Mouse (Mus musculus) MEL (cell line): ENCODE data around the gene Zfp385b.

ENCODE experiments used
- CTCF ChIP-seq, 3 experiments: IDR thresholded peaks in 2 of 3; conservative IDR thresholded peaks in 1 of 3; 2 replicates each; pipeline ENCODE4 v1.5.1; 2011 to 2012; ENCODE audit warnings: low read length in 3 of 3, low read depth in 2 of 3, mild to moderate bottlenecking in 2 of 3, improper control_type of control experiment in 1 of 3, inconsistent platforms in 1 of 3, mixed read lengths in 1 of 3, moderate library complexity in 1 of 3; ENCODE audit not compliant: control insufficient read depth in 1 of 3, insufficient read depth in 1 of 3, poor library complexity in 1 of 3, severe bottlenecking in 1 of 3
- MAX ChIP-seq: IDR thresholded peaks from 2 replicates; pipeline ENCODE4 v1.6.1; 2011; ENCODE audit warnings: low read length, improper control_type of control experiment
- POLR2A ChIP-seq, 2 experiments: IDR thresholded peaks; 2 replicates each; pipeline ENCODE4 v1.6.1; 2011 to 2012; ENCODE audit warnings: low read length in 2 of 2, mild to moderate bottlenecking in 2 of 2, control low read depth in 1 of 2, improper control_type of control experiment in 1 of 2, low read depth in 1 of 2, moderate library complexity in 1 of 2; ENCODE audit not compliant: control insufficient read depth in 1 of 2, insufficient read depth in 1 of 2, poor library complexity in 1 of 2

DNA sequence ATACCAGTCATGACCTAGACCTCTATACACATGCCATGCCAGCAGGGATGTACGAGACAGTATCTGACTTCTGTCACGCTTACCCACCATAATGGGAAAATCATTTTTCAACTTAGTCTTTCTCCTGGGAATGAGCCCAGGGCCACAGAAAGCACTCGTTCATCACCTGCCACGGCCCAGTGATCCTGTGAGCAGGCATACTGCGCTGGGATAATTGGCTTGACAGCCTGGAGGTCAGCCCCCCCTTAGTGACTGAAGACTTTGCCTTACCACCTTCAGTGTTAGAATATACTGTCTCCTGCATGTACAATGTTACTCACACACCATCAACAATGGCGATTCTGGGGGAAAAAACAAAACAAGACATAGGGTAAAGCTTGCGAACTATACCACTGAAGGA lies 263.5 kb downstream of the Zfp385b start:
- TF ChIP-seq CTCF (IDR thresholded peaks at IDR 0.05 in 2 of 3, conservative IDR thresholded peaks at IDR 0.05 in 1 of 3; ENCODE audit: control insufficient read depth in 1 of 3, insufficient read depth in 1 of 3, low read depth in 2 of 3, low read length in 3 of 3, poor library complexity in 1 of 3, severe bottlenecking in 1 of 3) (no peak), POLR2A (IDR thresholded peaks at IDR 0.05; ENCODE audit: control insufficient read depth in 1 of 2, insufficient read depth in 1 of 2, low read depth in 1 of 2, low read length in 2 of 2, poor library complexity in 1 of 2) (no peak), MAX (no peak)
